Mouse (Mus musculus) ovary, postnatal 36 days (tissue): ENCODE results near the gene Lrp4.

Experiments
- DNase-seq: peaks from one replicate; pipeline ENCODE4 v3.0.0; 2022; ENCODE audit warnings: low spot score, mixed read lengths

Lrp4 gene

GRCm38 (mm10) chr2:91453231-91454075 lies 3.9 kb upstream of the Lrp4 start:
- no peak for DNase-seq

GRCm38 (mm10) chr2:91454434-91454833 lies 2.9 kb upstream of the Lrp4 start:
- no peak for DNase-seq

DNA sequence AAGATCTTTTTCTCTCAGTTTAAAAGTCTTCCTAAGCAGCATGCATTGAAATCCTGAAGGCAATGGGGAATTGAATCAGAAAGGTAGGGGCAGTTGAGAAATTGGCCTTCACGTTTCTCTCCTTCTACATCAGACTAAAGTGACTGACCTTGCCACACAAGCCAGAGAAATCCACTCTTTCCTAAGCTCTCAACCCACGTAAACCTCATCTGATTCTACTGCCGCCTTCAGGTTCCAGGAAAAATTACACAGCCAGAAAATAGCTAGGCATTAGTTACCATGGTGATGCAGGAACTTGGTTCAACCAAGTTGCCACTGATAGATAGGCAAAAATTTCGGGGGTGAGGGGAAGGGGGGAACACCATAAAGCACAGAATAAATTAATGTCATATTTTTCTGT lies 1.5 kb upstream of the Lrp4 start:
- no peak for DNase-seq

DNA sequence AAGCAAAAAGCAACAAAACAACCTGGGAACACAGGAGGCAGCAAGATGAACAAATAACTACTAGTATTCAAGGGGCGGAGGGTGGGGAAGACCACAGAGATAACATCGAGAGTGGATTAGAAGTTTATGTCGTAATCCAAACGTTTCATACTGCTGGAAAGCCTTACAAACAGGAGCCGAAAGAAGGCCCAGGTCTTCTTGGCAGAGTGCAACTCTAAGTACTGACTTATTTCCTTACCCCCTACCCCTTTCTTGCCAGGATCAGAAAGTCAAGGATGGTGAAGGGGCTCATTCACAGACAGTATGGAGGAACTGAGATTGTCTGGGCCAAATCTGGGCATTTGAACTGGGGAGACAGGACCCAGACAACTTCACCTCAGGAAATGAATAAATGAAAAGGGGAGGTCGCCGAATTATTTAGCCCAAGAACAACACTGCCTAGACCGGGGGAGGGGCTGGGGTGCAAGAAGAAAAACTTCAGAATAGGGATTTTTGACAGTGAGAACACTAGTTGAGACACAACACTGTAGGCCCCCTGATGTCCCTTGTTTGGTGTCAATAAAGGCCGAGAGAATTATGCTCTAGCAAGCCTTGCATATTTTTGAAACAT lies 715 bp upstream of the Lrp4 start:
- DNase-seq, result no peak

GRCm38 (mm10) chr2:91457656-91458251 lies 443 bp downstream of the Lrp4 start:
- no peak for DNase-seq

DNA sequence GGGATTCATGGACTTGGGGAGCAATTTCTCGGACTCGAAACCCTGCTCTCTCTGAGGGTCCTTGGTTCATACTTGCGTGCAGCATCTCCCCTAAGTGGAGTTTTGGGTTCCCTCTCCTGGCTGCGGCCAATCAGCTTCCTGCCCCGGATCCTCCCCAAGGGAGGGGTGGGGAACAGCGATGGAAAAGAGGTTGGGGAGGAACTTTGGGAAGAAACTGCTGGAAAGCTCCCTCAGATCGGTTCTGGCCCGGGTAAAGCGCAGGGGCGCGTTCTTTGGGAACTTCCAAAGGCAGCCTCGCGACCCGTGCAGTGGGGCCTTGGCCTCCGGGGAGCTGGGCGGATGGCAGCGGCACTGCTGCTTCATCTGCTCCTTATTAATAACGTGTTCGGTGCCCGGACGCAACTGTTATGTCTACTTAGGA lies 951 bp downstream of the Lrp4 start:
- peak; percentile 52 for DNase-seq

GRCm38 (mm10) chr2:91458673-91459391 lies 1.5 kb downstream of the Lrp4 start:
- no peak for DNase-seq

DNA sequence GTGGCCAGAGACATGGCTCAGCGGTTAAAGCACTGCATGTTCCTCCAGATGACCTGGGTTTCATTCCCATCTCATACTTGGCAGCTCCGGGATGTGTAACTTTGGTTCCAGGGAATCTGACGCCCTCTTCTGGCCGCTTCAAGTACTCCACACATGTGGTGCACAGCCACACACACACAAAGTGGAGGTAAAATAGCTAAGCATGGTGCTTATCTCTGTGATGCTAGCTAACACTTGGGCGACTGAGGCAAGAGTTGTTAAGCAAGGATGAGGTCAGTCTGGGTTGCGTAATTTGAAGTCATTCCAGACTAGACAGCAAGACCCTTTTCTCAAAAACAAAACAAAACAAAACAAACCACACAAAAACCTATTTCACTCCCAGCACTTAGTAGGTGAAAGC lies 2.8 kb downstream of the Lrp4 start:
- DNase-seq, result no peak

GRCm38 (mm10) chr2:91460771-91461170 lies 3.5 kb downstream of the Lrp4 start:
- no peak for DNase-seq

GRCm38 (mm10) chr2:91461341-91461740 lies 4.0 kb downstream of the Lrp4 start:
- no peak for DNase-seq

- no peak for DNase-seq
Measured at GRCm38 (mm10) chr2:91462196-91462595, 4.9 kb downstream of the Lrp4 start.

DNA sequence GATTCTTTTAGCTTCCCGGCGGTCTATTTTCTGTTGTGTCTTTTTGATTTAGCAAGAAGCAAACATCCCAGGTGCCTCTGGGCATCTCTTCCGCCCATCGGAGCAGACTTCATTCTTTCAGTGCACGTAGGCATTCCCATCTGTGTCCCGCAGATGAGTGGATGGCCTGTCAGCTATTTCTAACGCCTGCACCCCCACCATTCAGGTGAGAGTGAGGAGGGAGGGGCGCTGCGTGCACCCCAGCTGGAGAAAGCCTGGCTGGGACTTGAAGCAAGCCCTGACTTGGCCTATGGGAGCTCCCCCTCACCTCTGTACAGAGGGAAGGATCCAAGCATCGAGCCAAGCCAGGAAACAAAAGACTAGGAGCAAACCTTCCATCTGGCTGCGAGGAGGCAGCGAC lies 5.4 kb downstream of the Lrp4 start:
- no peak for DNase-seq

DNA sequence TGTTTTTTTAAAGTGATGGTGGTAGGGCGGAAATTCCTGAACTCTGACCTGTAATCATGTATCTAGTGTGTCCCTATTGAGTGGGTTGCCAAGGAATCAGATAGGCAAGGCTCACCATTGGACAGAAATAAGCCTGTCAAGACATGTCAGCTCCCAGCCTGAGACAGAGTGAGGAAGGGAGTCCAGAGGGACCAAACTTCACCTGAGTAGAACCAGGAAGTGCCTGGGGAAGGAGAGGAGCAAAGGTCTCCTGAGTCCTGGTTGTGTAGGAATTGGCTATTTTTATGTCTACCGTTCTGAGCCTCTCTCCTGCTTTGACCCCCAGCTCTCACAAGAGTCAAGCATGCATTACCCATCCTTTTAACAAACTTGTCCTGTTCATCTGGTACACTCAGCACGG lies 8.6 kb downstream of the Lrp4 start:
- DNase-seq, result no peak

- no peak for DNase-seq
Measured at GRCm38 (mm10) chr2:91467613-91468012, 10.3 kb downstream of the Lrp4 start.

GRCm38 (mm10) chr2:91470055-91470647 lies 12.8 kb downstream of the Lrp4 start:
- DNase-seq, result no peak

DNA sequence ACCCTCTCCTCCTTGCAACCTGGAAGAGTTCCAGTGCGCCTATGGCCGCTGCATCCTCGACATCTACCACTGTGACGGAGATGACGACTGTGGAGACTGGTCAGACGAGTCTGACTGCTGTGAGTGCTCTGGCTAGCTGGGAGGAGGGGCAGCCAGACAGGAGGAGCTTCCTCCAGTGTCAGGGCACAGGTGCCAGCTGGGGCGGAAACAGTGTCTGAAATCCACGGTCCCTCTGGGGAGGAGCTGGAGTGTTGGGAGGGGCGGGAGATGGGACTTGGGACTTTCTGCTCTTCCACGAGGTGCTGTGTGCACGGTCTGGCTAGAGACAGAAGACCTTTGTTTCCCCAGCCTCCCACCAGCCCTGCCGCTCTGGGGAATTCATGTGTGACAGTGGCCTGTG lies 17.0 kb downstream of the Lrp4 start:
- DNase-seq, result no peak

GRCm38 (mm10) chr2:91475791-91476190 lies 18.5 kb downstream of the Lrp4 start:
- DNase-seq, result no peak

DNA sequence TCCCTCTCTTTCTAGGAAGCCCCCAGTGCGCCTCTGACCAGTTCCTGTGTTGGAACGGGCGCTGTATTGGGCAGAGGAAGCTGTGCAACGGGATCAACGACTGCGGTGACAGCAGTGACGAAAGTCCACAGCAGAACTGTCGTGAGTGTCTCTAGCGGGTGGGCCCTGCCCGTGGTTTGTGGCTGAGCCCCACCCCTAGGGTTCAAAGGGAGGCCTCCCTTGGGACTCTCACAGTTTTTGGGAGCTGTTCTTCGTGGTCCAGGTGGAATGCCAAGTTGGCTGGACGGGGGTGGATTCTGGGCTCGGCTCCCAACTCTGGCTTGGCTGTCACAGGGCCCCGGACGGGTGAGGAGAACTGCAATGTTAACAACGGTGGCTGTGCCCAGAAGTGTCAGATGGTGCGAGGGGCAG lies 18.9 kb downstream of the Lrp4 start:
- DNase-seq, result no peak

GRCm38 (mm10) chr2:91476841-91477240 lies 19.5 kb downstream of the Lrp4 start:
- no peak for DNase-seq

DNA sequence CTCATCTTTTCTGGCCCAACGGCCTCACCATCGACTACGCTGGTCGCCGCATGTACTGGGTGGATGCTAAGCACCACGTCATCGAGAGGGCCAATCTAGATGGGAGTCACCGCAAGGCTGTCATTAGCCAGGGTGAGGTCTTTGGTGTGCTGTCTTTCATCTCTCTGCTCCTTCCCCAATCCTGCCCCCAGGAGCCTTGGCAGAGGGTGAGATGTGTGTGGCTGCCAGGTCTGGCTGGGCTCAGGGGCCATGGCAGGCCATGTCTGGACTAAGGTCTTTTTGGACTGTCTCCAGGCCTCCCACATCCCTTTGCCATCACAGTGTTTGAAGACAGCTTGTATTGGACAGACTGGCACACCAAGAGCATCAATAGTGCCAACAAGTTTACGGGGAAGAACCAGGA lies 23.1 kb downstream of the Lrp4 start:
- no peak for DNase-seq

DNA sequence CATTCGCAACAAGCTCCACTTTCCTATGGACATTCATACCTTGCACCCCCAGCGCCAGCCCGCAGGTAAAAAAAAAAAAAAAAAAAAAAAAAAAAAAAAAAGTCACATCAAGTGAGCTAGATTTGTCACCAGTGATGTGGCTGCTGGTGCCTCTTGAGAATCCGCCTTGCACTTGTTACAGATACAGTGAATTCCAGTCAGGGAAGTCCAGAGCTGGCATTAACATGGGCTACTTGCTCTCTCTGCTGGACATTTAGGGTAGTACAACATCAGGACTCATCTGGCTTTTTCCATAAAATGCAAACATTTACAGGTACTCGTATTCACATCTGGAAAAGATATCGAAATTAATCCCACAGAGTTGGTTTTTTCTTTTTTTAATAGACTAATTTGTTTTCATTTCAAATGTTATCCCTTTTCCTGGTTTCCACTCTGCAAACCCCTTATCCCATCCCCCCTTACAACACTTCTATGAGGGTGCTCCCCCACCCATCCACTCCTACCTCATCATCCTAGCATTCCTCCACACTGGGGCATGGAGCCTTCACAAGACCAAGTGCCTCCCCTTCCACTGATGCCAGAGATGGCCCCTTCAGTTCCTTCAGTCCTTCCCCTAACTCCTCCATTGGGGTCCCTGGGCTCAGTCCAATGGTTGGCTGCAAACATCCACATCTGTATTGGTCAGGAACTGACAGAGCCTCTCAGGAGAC lies 23.6 kb downstream of the Lrp4 start:
- no peak for DNase-seq

- DNase-seq, result no peak
Measured at GRCm38 (mm10) chr2:91484698-91485097, 27.4 kb downstream of the Lrp4 start.
